Mouse (Mus musculus): ENCODE results near the gene Fkbp5. TPM values are rescaled to one million over a fixed set of nuclear protein-coding genes. Genes with fewer than 3 reads are reported as not detected.
A peak's percentile ranks its signal among the peaks of the same experiment; 100 is the strongest.

Fkbp5 gene
- polyA plus RNA-seq, 1 experiment from 2014 or later = 26.9 TPM

- no peak overlapping the region for H3K27ac ChIP-seq (ENCODE audit: low read length)
- WGBS = 65% methylated on average over 3 of the region's 3 CpGs
- TF ChIP-seq CTCF (IDR thresholded peaks at IDR 0.05) = no peak
- no peak for TF ChIP-seq EP300 (IDR thresholded peaks at IDR 0.05)
Observed at GRCm38 (mm10) chr17:28500465-28500864, 16.9 kb downstream of the Fkbp5 start.

DNA sequence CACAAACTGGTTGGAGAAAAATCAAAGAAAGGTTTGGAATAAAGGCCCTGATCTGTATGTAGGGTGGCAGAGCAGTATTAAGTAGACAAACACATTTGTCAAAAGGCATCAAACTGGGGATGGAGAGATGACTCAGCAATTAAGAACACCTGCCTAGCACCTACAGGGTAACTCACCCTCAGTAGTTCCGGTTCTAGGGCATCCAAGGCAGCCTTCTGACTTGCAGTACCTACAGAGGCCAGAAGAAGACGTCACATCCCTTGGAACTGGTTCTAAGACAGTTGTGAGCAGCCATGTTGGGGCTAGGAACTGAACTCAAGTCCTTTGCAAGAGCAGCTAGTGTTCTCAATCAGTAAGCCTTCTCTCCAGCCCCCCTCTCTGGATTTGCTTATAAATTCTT lies 18.1 kb downstream of the Fkbp5 start:
- TF ChIP-seq CTCF (IDR thresholded peaks at IDR 0.05) (no peak), EP300 (IDR thresholded peaks at IDR 0.05) (no peak)
- Histone ChIP-seq H3K4me3 (ENCODE audit: low read depth, low read length) (no peak overlapping the region), H3K27ac (ENCODE audit: low read length) (no peak overlapping the region), H3K27me3 (replicated peaks; ENCODE audit: insufficient read depth, low read length) (no peaks in the 10 kb centered on the region), H3K4me2 (replicated peaks; ENCODE audit: low read depth, low read length) (no peak overlapping the region), H3K9me3 (ENCODE audit: low read length) (no peaks in the 10 kb centered on the region), H3K36me3 (ENCODE audit: insufficient read depth, low read length) (no peaks in the 10 kb centered on the region), H3K4me1 (ENCODE audit: insufficient read depth, low read depth, low read length) (no peaks in the 10 kb centered on the region), H3K9ac (replicated peaks; ENCODE audit: low read depth) (no peak overlapping the region)
- ATAC-seq = no peak
- WGBS = 67% methylated on average over 2 of the region's 2 CpGs
- no peak for DNase-seq (ENCODE audit: low spot score)

More at GRCm38 (mm10) chr17:28500465-28500864, 16.9 kb downstream of the Fkbp5 start:
- Histone ChIP-seq H3K4me2 (replicated peaks; ENCODE audit: low read depth, low read length) (no peak overlapping the region), H3K9me3 (ENCODE audit: low read length) (no peaks in the 10 kb centered on the region), H3K4me1 (ENCODE audit: insufficient read depth, low read depth, low read length) (no peaks in the 10 kb centered on the region), H3K9ac (replicated peaks; ENCODE audit: low read depth) (no peak overlapping the region), H3K27me3 (replicated peaks; ENCODE audit: insufficient read depth, low read length) (no peaks in the 10 kb centered on the region), H3K4me3 (ENCODE audit: low read depth, low read length) (no peak overlapping the region), H3K36me3 (ENCODE audit: insufficient read depth, low read length) (no peaks in the 10 kb centered on the region)
- DNase-seq (ENCODE audit: low spot score) (no peak), ATAC-seq (no peak)

DNA sequence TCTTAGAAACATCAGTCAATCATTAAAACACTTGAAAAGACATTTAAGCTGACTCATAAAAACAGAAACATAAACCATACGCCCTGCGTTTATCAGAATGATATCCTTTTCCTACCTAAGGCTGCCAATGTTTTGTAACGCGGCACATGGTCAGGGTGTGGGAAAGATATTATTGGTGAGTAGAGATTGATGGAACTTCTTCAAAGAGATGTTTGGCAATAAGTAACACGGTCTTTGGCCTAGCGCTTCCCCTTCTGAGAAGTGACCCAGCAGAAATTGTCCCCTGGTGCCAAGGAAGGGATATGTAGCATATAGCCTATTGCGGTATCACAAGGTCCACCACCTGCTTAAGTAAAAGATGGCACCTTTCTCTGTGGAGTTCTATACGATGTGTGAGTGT lies 21.5 kb downstream of the Fkbp5 start:
- peak; percentile 34; the same call in 1 of the 2 replicates for ATAC-seq
- 66% methylated on average over 8 of the region's 8 CpGs for WGBS

GRCm38 (mm10) chr17:28491035-28491770 lies 26.1 kb downstream of the Fkbp5 start:
- 64% methylated on average over 14 of the region's 14 CpGs for WGBS
- Histone ChIP-seq H3K4me2 (replicated peaks; ENCODE audit: low read depth, low read length) (no peak overlapping the region), H3K36me3 (ENCODE audit: insufficient read depth, low read length) (no peaks in the 10 kb centered on the region), H3K4me3 (ENCODE audit: low read depth, low read length) (no peak overlapping the region), H3K4me1 (ENCODE audit: insufficient read depth, low read depth, low read length) (peaks cover 2% of the 10 kb centered on the region; the same call in 1 of the 2 replicates), H3K9ac (replicated peaks; ENCODE audit: low read depth) (no peak overlapping the region), H3K27me3 (replicated peaks; ENCODE audit: insufficient read depth, low read length) (no peaks in the 10 kb centered on the region), H3K9me3 (ENCODE audit: low read length) (no peaks in the 10 kb centered on the region), H3K27ac (ENCODE audit: low read length) (peak overlapping the region; percentile 47)
- DNase-seq (ENCODE audit: low spot score) (peak; percentile 82), ATAC-seq (peak; percentile 38)
- TF ChIP-seq EP300 (IDR thresholded peaks at IDR 0.05) = peak; percentile 85
- no peak for TF ChIP-seq CTCF (IDR thresholded peaks at IDR 0.05)

More for the DNA sequence above, 21.5 kb downstream of the Fkbp5 start:
- H3K4me3 ChIP-seq (ENCODE audit: low read depth, low read length) = no peak overlapping the region
- H3K27me3 ChIP-seq (replicated peaks; ENCODE audit: insufficient read depth, low read length) = no peaks in the 10 kb centered on the region
- no peak overlapping the region for H3K9ac ChIP-seq (replicated peaks; ENCODE audit: low read depth)
- TF ChIP-seq CTCF (IDR thresholded peaks at IDR 0.05) = no peak
- peak; percentile 75; the same call in 1 of the 2 replicates for TF ChIP-seq EP300 (IDR thresholded peaks at IDR 0.05)
- no peak overlapping the region for H3K27ac ChIP-seq (ENCODE audit: low read length)
- H3K4me1 ChIP-seq (ENCODE audit: insufficient read depth, low read depth, low read length) = no peaks in the 10 kb centered on the region
- H3K4me2 ChIP-seq (replicated peaks; ENCODE audit: low read depth, low read length) = no peak overlapping the region
- H3K9me3 ChIP-seq (ENCODE audit: low read length) = no peaks in the 10 kb centered on the region
- H3K36me3 ChIP-seq (ENCODE audit: insufficient read depth, low read length) = no peaks in the 10 kb centered on the region
- peak; percentile 59 for DNase-seq (ENCODE audit: low spot score)

DNA sequence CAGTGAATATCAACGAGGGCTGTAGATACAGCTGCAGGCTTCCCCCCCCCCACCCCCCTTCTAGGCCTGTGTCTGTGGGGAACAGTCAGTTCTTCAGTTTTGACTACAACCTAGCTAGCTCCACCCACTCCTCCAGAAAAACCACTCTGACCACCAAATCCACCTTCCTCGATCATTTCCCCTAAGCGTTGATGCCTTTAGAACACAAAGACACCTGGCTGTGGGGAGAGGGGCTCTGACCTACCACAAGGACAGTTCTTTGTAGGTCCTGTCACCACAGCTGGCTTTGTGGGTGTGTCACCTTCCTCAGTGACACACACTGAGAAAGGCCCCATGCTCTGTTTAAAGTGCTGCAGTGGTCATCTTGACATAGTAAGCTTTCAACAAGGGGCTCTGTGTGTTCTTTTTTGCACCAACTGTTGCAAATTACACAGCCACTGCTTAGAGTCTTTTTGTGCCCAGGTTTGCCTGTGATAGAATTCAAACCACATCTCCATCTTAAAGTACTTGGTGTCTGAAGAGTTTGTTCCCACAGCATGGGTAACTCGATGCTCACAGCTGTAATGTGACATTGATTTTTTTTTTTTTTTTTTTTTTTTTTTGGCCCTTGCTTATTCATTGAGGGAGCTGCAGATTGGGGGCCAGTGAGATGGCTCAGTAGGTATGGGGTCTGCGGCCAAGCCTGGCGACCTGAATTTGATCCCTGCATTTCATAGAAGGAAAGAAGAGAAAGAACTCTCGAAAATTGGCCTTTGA lies 28.9 kb downstream of the Fkbp5 start:
- Histone ChIP-seq H3K9ac (replicated peaks; ENCODE audit: low read depth) (no peak overlapping the region), H3K36me3 (ENCODE audit: insufficient read depth, low read length) (no peaks in the 10 kb centered on the region), H3K4me3 (ENCODE audit: low read depth, low read length) (no peak overlapping the region), H3K27me3 (replicated peaks; ENCODE audit: insufficient read depth, low read length) (no peaks in the 10 kb centered on the region), H3K27ac (ENCODE audit: low read length) (no peak overlapping the region), H3K4me2 (replicated peaks; ENCODE audit: low read depth, low read length) (no peak overlapping the region), H3K4me1 (ENCODE audit: insufficient read depth, low read depth, low read length) (peaks cover 2% of the 10 kb centered on the region; the same call in 1 of the 2 replicates), H3K9me3 (ENCODE audit: low read length) (no peaks in the 10 kb centered on the region)
- TF ChIP-seq CTCF (IDR thresholded peaks at IDR 0.05) (no peak), EP300 (IDR thresholded peaks at IDR 0.05) (no peak)
- WGBS = 51% methylated on average over 7 of the region's 7 CpGs
- DNase-seq (ENCODE audit: low spot score) (peak; percentile 36), ATAC-seq (no peak)

- H3K9me3 ChIP-seq (ENCODE audit: low read length) = no peaks in the 10 kb centered on the region
- no peak overlapping the region for H3K4me2 ChIP-seq (replicated peaks; ENCODE audit: low read depth, low read length)
- peaks cover 2% of the 10 kb centered on the region; the same call in 1 of the 2 replicates for H3K4me1 ChIP-seq (ENCODE audit: insufficient read depth, low read depth, low read length)
- ATAC-seq = no peak
- no peak overlapping the region for H3K9ac ChIP-seq (replicated peaks; ENCODE audit: low read depth)
- no peaks in the 10 kb centered on the region for H3K36me3 ChIP-seq (ENCODE audit: insufficient read depth, low read length)
- H3K27me3 ChIP-seq (replicated peaks; ENCODE audit: insufficient read depth, low read length) = no peaks in the 10 kb centered on the region
- peak; percentile 32 for DNase-seq (ENCODE audit: low spot score)
- TF ChIP-seq EP300 (IDR thresholded peaks at IDR 0.05) = peak; percentile 49; the same call in 1 of the 2 replicates
- TF ChIP-seq CTCF (IDR thresholded peaks at IDR 0.05) = no peak
- no peak overlapping the region for H3K27ac ChIP-seq (ENCODE audit: low read length)
- H3K4me3 ChIP-seq (ENCODE audit: low read depth, low read length) = no peak overlapping the region
- 83% methylated on average over 18 of the region's 18 CpGs for WGBS
Observed at GRCm38 (mm10) chr17:28487584-28488257, 29.6 kb downstream of the Fkbp5 start.
